Mouse (Mus musculus): ENCODE results near the gene Herc6. TPM values are rescaled to one million over a fixed set of nuclear protein-coding genes. Genes with fewer than 3 reads are reported as not detected.
A peak's percentile ranks its signal among the peaks of the same experiment; 100 is the strongest.
"Not testable (repeated sequence)": the region's sequence is repeated elsewhere in the genome, so short reads cannot be mapped to it uniquely, and the experiment has no call there.

Gene Herc6
- polyA plus RNA-seq, 1 experiment, result 13.8 TPM

DNA sequence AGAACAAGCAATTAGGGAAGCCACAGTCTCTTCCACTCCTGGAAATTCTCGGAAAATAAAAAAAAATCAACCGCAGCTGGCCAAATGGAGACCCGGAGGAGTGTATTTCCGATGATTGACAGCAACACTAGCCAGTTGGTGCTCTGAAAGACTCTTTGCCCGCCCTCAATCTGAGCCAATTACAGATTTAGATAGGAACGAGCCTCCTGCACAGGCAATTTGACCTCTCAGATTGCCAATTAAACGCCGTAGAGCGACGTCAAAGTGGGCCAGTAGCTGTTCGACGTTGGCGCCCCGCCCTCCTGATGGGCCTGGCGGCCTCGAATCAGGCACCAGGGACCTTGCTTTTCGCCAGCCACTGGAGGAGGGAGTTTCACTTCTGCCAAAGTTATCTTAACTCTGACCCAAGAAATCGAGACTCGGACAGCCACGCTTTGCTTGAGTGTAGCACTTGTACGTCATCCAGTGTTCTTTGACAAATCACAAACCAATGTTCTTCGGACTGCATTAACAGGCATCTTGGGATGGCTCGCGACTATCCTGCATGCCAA lies 45.3 kb upstream of the Herc6 start, which contains the start of gene Ppm1k:
TSS of gene Ppm1k (minus strand) at position 83 of the 551 bp plus-strand sequence.
- Histone ChIP-seq H3K36me3 (ENCODE audit: control insufficient read depth, insufficient read depth, low read length) (no peaks in the 10 kb centered on the region), H3K27ac (ENCODE audit: insufficient read depth, low read depth, low read length) (peak within 1 kb of the TSS; percentile 84), H3K4me3 (ENCODE audit: low read depth, low read length) (peak within 1 kb of the TSS; percentile 95), H3K4me1 (ENCODE audit: control insufficient read depth, insufficient read depth, insufficient read length, low read length) (peaks cover 2% of the 10 kb centered on the region; the same call in 1 of the 2 replicates), H3K27me3 (ENCODE audit: control insufficient read depth, insufficient read depth, low read length) (no peaks in the 10 kb centered on the region)
- under 1% methylated on average over 24 of the region's 24 CpGs for WGBS
- TF ChIP-seq POLR2A (IDR thresholded peaks at IDR 0.05; ENCODE audit: low read depth, low read length), result no peak
- no peak for TF ChIP-seq CTCF (IDR thresholded peaks at IDR 0.05; ENCODE audit: extremely low read depth, insufficient read length, insufficient replicate concordance, low read depth, low read length)

DNA sequence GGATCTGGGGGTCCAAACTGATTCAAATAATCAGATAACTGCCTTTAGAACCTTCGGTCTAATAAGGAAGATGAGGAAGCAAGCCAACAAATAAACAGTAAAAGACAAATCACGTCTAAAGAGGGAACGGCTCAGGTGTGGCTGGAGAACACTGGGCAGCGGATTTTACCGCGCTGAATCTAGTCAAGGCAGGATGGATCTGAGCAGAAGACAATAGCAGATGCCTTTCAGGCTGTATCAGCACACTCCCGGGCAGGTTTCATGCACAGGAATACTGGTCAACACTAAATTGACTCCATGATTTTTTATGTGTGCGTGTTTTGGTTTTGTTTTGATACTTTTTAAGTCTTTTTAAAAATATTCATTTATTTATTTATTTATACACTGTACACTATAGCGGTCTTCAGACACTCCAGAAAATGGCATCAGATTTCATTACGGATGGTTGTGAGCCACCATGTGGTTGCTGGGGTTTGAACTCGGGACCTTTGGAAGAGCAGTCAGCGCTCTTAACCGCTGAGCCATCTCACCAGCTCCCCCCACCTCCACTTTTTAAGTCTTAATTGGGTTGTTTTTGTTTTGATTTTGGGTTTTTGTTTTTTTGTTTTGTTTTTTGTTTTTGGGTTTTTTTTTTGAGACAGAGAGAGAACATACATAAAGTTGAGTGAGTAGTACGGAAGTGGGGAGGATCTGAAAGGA lies 44.7 kb upstream of the Herc6 start:
- H3K4me1 ChIP-seq (ENCODE audit: control insufficient read depth, insufficient read depth, insufficient read length, low read length), result peaks cover 4% of the 10 kb centered on the region; the same call in 1 of the 2 replicates
- peak overlapping the region; percentile 64 for H3K4me3 ChIP-seq (ENCODE audit: low read depth, low read length)
- no peaks in the 10 kb centered on the region for H3K36me3 ChIP-seq (ENCODE audit: control insufficient read depth, insufficient read depth, low read length)
- H3K27me3 ChIP-seq (ENCODE audit: control insufficient read depth, insufficient read depth, low read length), result no peaks in the 10 kb centered on the region
- WGBS, result 19% methylated on average over 14 of the region's 14 CpGs
- peak overlapping the region; percentile 84 for H3K27ac ChIP-seq (ENCODE audit: insufficient read depth, low read depth, low read length)
- TF ChIP-seq POLR2A (IDR thresholded peaks at IDR 0.05; ENCODE audit: low read depth, low read length) (no peak), CTCF (IDR thresholded peaks at IDR 0.05; ENCODE audit: extremely low read depth, insufficient read length, insufficient replicate concordance, low read depth, low read length) (no peak)

DNA sequence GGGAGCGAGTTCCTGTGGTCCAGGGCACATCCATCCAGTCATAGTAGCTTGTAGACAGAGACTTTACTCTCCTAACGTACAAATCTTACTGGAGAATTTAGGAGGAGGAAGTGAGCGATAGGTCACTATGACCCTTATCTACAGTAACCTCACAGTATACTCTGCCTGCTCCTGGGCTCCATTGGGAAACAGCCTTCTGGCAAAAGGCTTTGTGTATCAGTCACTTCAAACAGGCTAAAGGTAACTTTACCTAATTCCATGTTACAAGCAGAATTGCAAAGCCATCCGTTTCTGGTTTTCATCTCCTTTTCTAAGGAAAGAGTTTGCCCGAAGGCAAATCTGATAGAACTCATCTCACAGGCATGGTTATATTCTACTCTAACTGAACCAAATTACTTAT lies 42.9 kb upstream of the Herc6 start:
- H3K27ac ChIP-seq (ENCODE audit: insufficient read depth, low read depth, low read length), result no peak overlapping the region
- WGBS, result 90% methylated on average over 5 of the region's 5 CpGs

GRCm38 (mm10) chr6:57540950-57541498 lies 39.8 kb upstream of the Herc6 start:
- 53% methylated on average over 5 of the region's 5 CpGs for WGBS
- no peak for TF ChIP-seq CTCF (IDR thresholded peaks at IDR 0.05; ENCODE audit: extremely low read depth, insufficient read length, insufficient replicate concordance, low read depth, low read length)
- no peak for TF ChIP-seq POLR2A (IDR thresholded peaks at IDR 0.05; ENCODE audit: low read depth, low read length)
- H3K4me1 ChIP-seq (ENCODE audit: control insufficient read depth, insufficient read depth, insufficient read length, low read length), result peaks cover 7% of the 10 kb centered on the region; the same call in 1 of the 2 replicates
- H3K4me3 ChIP-seq (ENCODE audit: low read depth, low read length), result no peak overlapping the region
- no peaks in the 10 kb centered on the region for H3K27me3 ChIP-seq (ENCODE audit: control insufficient read depth, insufficient read depth, low read length)
- no peaks in the 10 kb centered on the region for H3K36me3 ChIP-seq (ENCODE audit: control insufficient read depth, insufficient read depth, low read length)
- no peak overlapping the region for H3K27ac ChIP-seq (ENCODE audit: insufficient read depth, low read depth, low read length)

More for the DNA sequence above, 42.9 kb upstream of the Herc6 start:
- TF ChIP-seq POLR2A (IDR thresholded peaks at IDR 0.05; ENCODE audit: low read depth, low read length), result no peak
- no peak for TF ChIP-seq CTCF (IDR thresholded peaks at IDR 0.05; ENCODE audit: extremely low read depth, insufficient read length, insufficient replicate concordance, low read depth, low read length)
- Histone ChIP-seq H3K36me3 (ENCODE audit: control insufficient read depth, insufficient read depth, low read length) (no peaks in the 10 kb centered on the region), H3K4me3 (ENCODE audit: low read depth, low read length) (no peak overlapping the region), H3K4me1 (ENCODE audit: control insufficient read depth, insufficient read depth, insufficient read length, low read length) (peaks cover 9% of the 10 kb centered on the region; the same call in 1 of the 2 replicates), H3K27me3 (ENCODE audit: control insufficient read depth, insufficient read depth, low read length) (no peaks in the 10 kb centered on the region)

- 89% methylated on average over 1 of the region's 1 CpGs for WGBS
- Histone ChIP-seq H3K4me3 (ENCODE audit: low read depth, low read length) (no peak overlapping the region), H3K27ac (ENCODE audit: insufficient read depth, low read depth, low read length) (no peak overlapping the region), H3K36me3 (ENCODE audit: control insufficient read depth, insufficient read depth, low read length) (no peaks in the 10 kb centered on the region), H3K4me1 (ENCODE audit: control insufficient read depth, insufficient read depth, insufficient read length, low read length) (peaks cover 7% of the 10 kb centered on the region; the same call in 1 of the 2 replicates), H3K27me3 (ENCODE audit: control insufficient read depth, insufficient read depth, low read length) (no peaks in the 10 kb centered on the region)
- TF ChIP-seq POLR2A (IDR thresholded peaks at IDR 0.05; ENCODE audit: low read depth, low read length) (no peak), CTCF (IDR thresholded peaks at IDR 0.05; ENCODE audit: extremely low read depth, insufficient read length, insufficient replicate concordance, low read depth, low read length) (no peak)
Measured at GRCm38 (mm10) chr6:57541737-57542335, 39.0 kb upstream of the Herc6 start.

DNA sequence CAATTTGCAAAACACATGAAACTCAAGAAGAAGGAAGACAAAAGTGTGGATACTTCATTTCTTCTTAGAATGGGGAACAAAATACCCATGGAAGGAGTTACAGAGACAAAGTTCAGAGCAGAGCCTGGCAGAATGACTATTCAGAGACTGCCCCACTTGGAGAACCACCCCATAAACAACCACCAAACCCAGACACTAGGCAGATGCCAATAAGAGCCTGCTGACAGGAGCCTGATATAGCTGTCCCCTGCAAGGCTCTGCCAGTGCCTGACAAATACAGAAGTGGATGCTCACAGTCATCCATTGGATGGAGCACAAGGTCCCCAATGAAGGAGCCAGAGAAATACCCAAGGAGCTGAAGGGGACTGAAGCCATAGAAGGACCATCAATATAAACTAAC lies 37.2 kb upstream of the Herc6 start:
- H3K4me1 ChIP-seq (ENCODE audit: control insufficient read depth, insufficient read depth, insufficient read length, low read length); H3K27me3 ChIP-seq (ENCODE audit: control insufficient read depth, insufficient read depth, low read length); H3K27ac ChIP-seq (ENCODE audit: insufficient read depth, low read depth, low read length); H3K36me3 ChIP-seq (ENCODE audit: control insufficient read depth, insufficient read depth, low read length); H3K4me3 ChIP-seq (ENCODE audit: low read depth, low read length): not testable (repeated sequence)

- no peak overlapping the region for H3K4me3 ChIP-seq (ENCODE audit: low read depth, low read length)
- no peaks in the 10 kb centered on the region for H3K36me3 ChIP-seq (ENCODE audit: control insufficient read depth, insufficient read depth, low read length)
- no peaks in the 10 kb centered on the region for H3K27me3 ChIP-seq (ENCODE audit: control insufficient read depth, insufficient read depth, low read length)
- TF ChIP-seq POLR2A (IDR thresholded peaks at IDR 0.05; ENCODE audit: low read depth, low read length) (no peak), CTCF (IDR thresholded peaks at IDR 0.05; ENCODE audit: extremely low read depth, insufficient read length, insufficient replicate concordance, low read depth, low read length) (no peak)
- H3K27ac ChIP-seq (ENCODE audit: insufficient read depth, low read depth, low read length), result no peak overlapping the region
- peaks cover 7% of the 10 kb centered on the region; the same call in 1 of the 2 replicates for H3K4me1 ChIP-seq (ENCODE audit: control insufficient read depth, insufficient read depth, insufficient read length, low read length)
- WGBS, result 57% methylated on average over 2 of the region's 2 CpGs
Measured at GRCm38 (mm10) chr6:57544866-57545265, 35.9 kb upstream of the Herc6 start.
